Mouse (Mus musculus): ENCODE measurements at regions not wholly inside any gene's neighbourhood (a gene's known extent, or its start where the extent isn't known, plus 50 kb on each side); places are given as distances from the start of the nearest gene placed in this dataset.
"Not testable (repeated sequence)": the region's sequence is repeated elsewhere in the genome, so short reads cannot be mapped to it uniquely, and the experiment has no call there.

GRCm38 (mm10) chr8:103793331-103793730 is 308.1 kb upstream of the Cdh5 start:
- no peak for DNase-seq (ENCODE audit: low spot score in 2 of 2)

GRCm38 (mm10) chr8:103798630-103799029 is 302.8 kb upstream of the Cdh5 start:
- DNase-seq (ENCODE audit: low spot score in 2 of 2): not testable (repeated sequence)

GRCm38 (mm10) chr8:103808171-103808570 is 293.3 kb upstream of the Cdh5 start:
- DNase-seq (ENCODE audit: low spot score in 2 of 2): no peak

GRCm38 (mm10) chr8:103808580-103808979 is 292.8 kb upstream of the Cdh5 start:
- DNase-seq (ENCODE audit: low spot score in 2 of 2): no peak

- no peak for DNase-seq (ENCODE audit: low spot score in 2 of 2)
Observed at GRCm38 (mm10) chr8:103809140-103809539, 292.3 kb upstream of the Cdh5 start.

- DNase-seq (ENCODE audit: low spot score in 2 of 2): no peak
Observed at GRCm38 (mm10) chr8:103813954-103814591, 287.4 kb upstream of the Cdh5 start.

GRCm38 (mm10) chr8:103816101-103816894 is 285.1 kb upstream of the Cdh5 start:
- peak in 1 of 2 experiments; percentile 13 for DNase-seq (ENCODE audit: low spot score in 2 of 2)

GRCm38 (mm10) chr8:103823541-103823940 is 277.9 kb upstream of the Cdh5 start:
- no peak for DNase-seq (ENCODE audit: low spot score in 2 of 2)

- no peak for DNase-seq (ENCODE audit: low spot score in 2 of 2)
Observed at GRCm38 (mm10) chr8:103824747-103825146, 276.7 kb upstream of the Cdh5 start.

- no peak for DNase-seq (ENCODE audit: low spot score in 2 of 2)
Observed at GRCm38 (mm10) chr8:103825289-103825688, 276.1 kb upstream of the Cdh5 start.

- no peak for DNase-seq (ENCODE audit: low spot score in 2 of 2)
Observed at GRCm38 (mm10) chr8:103830416-103830815, 271.0 kb upstream of the Cdh5 start.

GRCm38 (mm10) chr8:103839990-103840389 is 261.4 kb upstream of the Cdh5 start:
- DNase-seq (ENCODE audit: low spot score in 2 of 2): no peak

- DNase-seq (ENCODE audit: low spot score in 2 of 2): no peak
Observed at GRCm38 (mm10) chr8:103845964-103846363, 255.5 kb upstream of the Cdh5 start.

- DNase-seq (ENCODE audit: low spot score in 2 of 2): peak; percentile 25 to 38
Observed at GRCm38 (mm10) chr8:103846382-103846976, 254.9 kb upstream of the Cdh5 start.

- DNase-seq (ENCODE audit: low spot score in 2 of 2): no peak
Observed at GRCm38 (mm10) chr8:103849785-103850184, 251.6 kb upstream of the Cdh5 start.

- DNase-seq (ENCODE audit: low spot score in 2 of 2): no peak
Observed at GRCm38 (mm10) chr8:103851286-103851685, 250.1 kb upstream of the Cdh5 start.

GRCm38 (mm10) chr8:103853048-103853447 is 248.4 kb upstream of the Cdh5 start:
- no peak for DNase-seq (ENCODE audit: low spot score in 2 of 2)

- DNase-seq (ENCODE audit: low spot score in 2 of 2): no peak
Observed at GRCm38 (mm10) chr8:103855291-103855690, 246.1 kb upstream of the Cdh5 start.

- no peak for DNase-seq (ENCODE audit: low spot score in 2 of 2)
Observed at GRCm38 (mm10) chr8:103859130-103859529, 242.3 kb upstream of the Cdh5 start.

GRCm38 (mm10) chr8:103873598-103874502 is 227.6 kb upstream of the Cdh5 start:
- no peak for DNase-seq (ENCODE audit: low spot score in 2 of 2)

- DNase-seq (ENCODE audit: low spot score in 2 of 2): no peak
Observed at GRCm38 (mm10) chr8:103874506-103874905, 226.9 kb upstream of the Cdh5 start.

- no peak for DNase-seq (ENCODE audit: low spot score in 2 of 2)
Observed at GRCm38 (mm10) chr8:103879505-103879904, 221.9 kb upstream of the Cdh5 start.
